Mouse (Mus musculus) cortical plate, adult 2 months (tissue): ENCODE data around the gene Fermt3.

Source experiments
- CTCF ChIP-seq: fragments of 200-500 bp; IDR thresholded peaks from 2 replicates; pipeline ENCODE4 v1.5.1; 2011; ENCODE audit warnings: mild to moderate bottlenecking, control low read depth, low read length; ENCODE audit not compliant: insufficient read depth; ENCODE audit errors: extremely low read depth
- POLR2A ChIP-seq: fragments of 200-500 bp; IDR thresholded peaks from 2 replicates; pipeline ENCODE4 v1.6.1; 2011; ENCODE audit warnings: mild to moderate bottlenecking, low read length, control low read depth; ENCODE audit not compliant: insufficient read depth; ENCODE audit errors: extremely low read depth

GRCm38 (mm10) chr19:7067344-7068050 lies 48.2 kb upstream of the Fermt3 start:
- TF ChIP-seq POLR2A: no peak
- TF ChIP-seq CTCF: no peak
